Mouse (Mus musculus) retina, adult 2 months (tissue): Measurements from ENCODE around the gene Limk2.

Experiments
- DNase-seq: peaks from one replicate; pipeline ENCODE4 v3.0.0-alpha.2; 2012; ENCODE audit warnings: low read depth, low spot score

The Limk2 gene

DNA sequence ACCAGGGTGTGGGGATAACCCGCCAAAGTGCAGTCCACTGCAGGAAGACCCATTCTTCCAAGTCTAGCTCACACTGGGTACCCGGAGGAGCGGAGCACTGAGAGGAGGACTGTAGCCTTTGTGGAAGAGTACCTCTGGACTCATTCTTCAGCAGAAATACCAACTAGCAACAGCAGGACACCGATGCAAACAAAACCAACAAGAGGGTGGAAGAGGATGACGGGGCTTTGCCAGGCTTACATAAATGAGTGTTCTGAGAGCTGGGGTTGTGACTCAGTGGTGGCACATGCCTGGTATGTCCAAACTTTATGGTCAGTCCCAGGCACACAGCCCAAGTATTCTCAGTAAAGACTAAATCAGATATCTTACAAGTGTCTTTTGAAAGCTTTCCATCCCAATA, 107.9 kb downstream of the Limk2 start:
- no peak for DNase-seq

DNA sequence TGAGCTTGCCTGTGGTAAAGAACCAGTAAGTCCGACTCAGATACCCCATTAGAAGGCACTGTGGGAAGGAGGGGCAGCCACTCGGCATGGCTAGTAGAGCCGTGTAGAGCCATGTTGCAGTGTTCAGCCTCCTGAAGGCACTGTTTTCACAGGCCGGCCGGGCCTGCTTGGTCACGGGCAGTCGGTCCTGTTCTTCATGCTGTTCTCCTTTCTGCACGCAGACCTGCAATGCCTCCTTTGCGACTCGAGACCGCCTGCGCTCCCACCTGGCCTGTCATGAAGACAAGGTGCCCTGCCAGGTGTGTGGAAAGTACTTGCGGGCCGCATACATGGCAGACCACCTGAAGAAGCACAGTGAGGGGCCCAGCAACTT, 110.2 kb downstream of the Limk2 start:
- DNase-seq = no peak

- no peak for DNase-seq
Measured at GRCm38 (mm10) chr11:3297871-3298812, 110.8 kb downstream of the Limk2 start.

DNA sequence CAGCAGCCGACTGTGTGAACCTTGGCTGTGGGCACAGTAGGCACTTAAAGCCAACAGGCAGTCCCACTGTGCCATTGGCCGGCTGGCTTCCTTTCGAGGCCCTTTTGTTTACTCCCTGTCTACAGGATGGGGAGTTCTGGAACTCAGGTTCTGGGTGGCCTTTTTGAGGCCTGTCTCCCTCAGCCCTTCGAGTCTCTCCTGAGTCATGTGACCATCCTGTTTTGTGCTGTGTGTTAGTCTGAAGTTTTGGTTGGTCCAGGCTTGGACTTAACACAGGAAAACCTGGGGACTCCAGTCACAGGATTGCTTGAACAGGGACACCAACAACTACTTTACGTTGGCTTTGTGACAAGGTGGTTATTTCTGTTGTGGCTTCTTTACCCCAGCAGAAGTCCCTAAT, 112.9 kb downstream of the Limk2 start:
- no peak for DNase-seq

- DNase-seq = no peak
Measured at GRCm38 (mm10) chr11:3294641-3295040, 114.3 kb downstream of the Limk2 start.
